Mouse (Mus musculus): ENCODE results near the gene Afp.

- TF ChIP-seq CTCF (IDR thresholded peaks at IDR 0.05; ENCODE audit: low read depth): no peak
- TF ChIP-seq EP300 (IDR thresholded peaks at IDR 0.05; ENCODE audit: low read depth): no peak
Measured at GRCm38 (mm10) chr5:90449961-90450360, 40.6 kb upstream of the Afp start.

Data from heart, postnatal 0 days (tissue).